Mouse (Mus musculus): ENCODE measurements around the gene Hmcn2.

The Hmcn2 gene

DNA sequence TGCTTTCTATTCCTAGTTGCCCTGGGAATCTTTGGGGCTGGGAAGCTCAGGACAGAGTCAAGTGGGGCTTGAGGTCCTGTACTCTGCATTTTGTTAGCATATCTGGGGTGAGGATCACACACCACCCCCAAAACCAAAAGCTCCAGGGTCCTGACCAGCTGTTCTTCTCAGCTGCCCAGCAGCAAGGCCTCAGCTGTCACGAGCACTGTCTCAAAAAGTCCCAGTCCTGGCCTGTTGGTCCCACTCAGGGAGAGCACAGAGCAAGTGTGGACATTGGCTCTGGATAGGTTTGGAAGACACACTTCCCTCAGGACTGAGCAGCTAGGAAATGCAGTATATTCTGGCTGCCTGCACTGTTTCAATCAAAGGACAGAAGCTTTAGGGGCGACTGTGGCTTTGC is 176.3 kb downstream of the Hmcn2 start:
- no peak for DNase-seq

DNA sequence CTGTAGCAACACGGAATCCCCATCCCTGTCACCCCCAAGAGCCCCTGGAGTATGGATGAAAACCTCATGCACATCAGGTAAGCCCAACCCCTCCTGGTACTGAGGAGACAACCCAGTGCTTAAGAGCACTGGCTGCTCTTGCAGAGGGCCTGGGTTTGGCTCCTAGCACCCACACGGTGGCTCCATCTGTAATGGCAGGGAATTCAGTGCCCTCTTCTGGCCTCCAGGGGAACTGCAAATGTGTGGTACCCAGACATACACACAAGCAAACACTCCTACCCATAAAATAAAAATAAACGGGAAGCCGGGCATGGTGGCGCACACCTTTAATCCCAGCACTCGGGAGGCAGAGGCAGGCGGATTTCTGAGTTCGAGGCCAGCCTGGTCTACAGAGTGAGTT is 178.1 kb downstream of the Hmcn2 start:
- no peak for DNase-seq

DNA sequence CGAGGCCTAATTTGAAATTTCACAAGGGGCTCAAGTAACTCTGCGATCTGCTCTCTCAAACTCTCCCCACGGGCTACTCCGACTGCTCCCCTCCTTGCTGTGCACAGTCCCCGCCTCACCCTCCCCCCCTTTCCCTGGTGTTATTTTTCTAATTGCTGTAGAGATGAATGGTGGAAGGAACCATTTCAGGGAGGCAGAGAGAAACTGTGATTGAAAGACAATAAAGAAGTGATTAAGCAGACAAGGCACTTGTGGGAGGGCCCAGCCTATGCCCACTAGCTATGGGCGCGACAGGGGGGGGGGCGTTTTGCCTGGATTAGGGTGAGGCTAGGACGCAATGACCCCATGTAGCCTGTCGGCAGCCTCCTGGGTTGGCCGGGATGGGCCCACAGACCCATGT is 179.0 kb downstream of the Hmcn2 start:
- no peak for DNase-seq

DNA sequence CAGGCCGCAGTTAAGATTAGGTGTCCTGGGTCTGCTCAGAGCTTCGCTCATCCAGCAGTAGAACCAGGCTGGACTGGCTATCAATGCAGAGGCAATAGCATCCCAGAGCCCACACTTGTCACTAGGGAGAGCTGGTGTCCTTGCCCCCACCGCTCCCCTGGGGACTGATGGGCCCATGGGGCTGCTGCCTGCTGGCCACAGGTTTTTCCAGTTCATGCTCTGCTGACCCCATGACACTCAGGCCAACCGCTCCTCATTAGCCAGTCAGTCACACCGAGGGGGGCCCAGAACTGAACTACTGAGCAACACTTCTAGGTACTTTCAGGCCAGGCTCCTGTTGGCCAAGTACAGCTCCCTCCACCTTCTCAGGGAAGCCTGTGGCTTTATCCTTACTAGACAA is 180.1 kb downstream of the Hmcn2 start:
- DNase-seq = no peak

DNA sequence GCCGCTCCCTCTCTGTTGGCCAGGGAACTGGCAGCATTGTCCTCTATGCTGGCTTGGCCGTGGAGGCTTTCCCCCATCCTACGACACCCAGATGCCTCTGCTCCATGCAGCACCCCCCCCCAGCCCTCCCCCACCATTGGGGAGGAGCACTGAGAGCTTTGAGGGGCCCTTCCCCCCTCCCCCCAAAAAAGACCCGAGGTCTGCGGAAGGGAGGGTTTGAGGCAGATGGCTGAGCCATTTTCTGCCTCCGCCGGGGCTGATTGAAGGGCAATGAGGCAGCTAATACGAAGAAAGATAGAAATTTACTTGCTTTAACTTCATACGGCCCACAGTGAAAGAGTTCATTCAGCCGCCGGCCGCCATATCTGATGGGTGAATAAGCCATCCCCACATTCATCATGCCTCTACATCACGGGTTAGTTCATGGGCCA is 180.8 kb downstream of the Hmcn2 start:
- no peak for DNase-seq

DNA sequence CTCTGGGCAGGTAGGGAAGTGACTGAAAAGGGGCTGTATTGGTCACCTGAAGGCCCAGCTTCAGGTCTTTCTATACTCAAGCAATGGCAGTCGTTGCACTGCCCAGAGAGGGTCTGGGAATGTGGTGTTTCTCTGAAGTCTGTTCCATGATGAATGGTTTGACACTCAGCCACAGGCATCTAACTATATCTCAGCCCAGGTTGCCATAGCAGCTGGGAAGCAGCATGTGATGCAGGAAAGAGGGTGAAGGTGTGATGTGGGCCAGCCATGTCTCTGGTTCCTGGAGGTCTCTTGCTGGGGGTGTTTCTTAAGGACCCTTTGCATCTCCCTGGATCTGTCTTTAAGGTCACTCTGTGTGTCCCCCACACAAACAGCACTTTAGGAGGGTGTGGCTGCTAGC is 181.9 kb downstream of the Hmcn2 start:
- DNase-seq = peak; percentile 15

DNA sequence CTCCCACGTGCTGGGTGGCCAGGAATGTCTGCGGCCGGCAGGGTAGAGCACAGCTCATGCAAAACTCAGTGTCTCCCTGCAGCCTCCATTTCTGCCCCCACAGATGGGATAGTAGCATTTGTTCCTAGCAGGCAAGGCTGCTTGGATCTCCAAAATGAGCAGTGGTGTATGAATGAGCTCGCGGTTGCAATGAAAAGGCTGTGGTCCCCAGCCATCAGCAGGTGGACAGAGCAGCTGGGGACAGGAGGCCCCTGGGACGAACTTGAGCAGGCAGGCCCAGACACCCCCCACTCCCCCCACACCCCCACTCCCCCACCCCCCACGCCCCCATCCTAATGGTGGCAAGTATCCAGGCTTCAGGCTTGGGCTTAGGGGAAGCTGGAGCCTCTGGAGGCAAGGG is 182.9 kb downstream of the Hmcn2 start:
- peak; percentile 16 for DNase-seq

DNA sequence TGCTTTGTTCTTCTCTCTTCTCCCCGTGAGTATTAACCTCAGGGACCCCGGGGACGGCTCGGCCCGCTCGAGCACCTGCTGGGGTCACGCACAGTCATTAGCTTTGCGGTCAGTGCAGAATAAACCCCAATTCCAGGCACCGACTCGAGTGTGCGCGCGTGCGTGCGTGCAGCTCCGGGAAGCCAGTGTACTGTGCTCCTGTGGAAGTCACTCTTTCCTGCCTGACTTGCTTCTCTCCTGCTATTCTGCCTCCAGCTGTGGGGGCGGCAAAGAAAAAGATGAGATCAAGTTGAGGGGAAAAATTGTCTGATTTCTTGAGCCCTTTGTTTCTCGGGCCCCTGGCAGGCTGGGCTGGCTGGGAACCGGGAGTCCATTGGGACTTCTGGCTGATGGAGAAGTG is 183.4 kb downstream of the Hmcn2 start:
- peak; percentile 48 for DNase-seq

DNA sequence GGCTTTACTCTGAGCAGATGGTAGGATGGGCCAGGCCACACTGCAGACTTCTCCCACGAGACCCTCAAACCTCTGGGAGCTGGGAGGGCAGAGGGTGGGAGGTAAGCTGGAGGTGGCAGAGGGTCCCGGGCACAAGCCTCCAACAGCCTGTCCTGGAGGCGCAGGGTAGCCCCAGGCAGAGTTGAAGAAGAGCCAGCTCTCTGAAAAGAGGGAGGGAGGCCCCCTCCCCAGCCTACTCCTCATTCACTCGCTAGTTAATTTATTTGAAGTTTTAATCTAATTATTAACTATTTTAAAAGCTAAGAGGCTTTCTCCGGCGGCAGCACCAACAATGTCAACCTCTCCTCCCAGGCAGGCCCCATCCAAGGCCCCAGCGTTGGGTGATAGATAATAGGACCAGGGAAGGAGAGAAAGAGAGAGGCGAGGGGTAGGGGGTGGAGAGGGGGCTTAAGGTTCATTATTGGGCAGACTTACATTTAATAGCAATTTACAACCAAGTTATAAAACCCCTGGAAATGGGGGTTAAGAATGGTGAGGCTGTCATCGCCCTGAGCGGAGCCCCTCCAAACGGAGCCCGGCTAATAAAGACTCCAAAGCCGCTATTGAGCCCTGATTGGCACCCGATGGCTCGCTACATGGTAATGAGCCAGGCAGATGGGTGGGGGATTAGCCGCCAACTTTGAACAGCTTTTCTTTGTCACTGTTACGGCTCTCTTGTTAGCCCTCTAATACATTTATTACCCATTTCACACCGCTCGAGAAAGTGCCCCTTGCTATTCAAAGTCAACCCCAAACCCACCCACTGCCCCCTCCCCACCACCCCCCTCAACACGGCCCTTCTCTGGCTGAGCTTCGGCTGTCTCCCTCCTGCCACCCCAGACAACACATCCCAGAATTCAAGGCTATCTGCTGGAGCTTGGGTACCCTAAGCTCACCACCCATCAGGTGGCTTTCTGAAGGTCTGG is 185.4 kb downstream of the Hmcn2 start:
- no peak for DNase-seq

DNA sequence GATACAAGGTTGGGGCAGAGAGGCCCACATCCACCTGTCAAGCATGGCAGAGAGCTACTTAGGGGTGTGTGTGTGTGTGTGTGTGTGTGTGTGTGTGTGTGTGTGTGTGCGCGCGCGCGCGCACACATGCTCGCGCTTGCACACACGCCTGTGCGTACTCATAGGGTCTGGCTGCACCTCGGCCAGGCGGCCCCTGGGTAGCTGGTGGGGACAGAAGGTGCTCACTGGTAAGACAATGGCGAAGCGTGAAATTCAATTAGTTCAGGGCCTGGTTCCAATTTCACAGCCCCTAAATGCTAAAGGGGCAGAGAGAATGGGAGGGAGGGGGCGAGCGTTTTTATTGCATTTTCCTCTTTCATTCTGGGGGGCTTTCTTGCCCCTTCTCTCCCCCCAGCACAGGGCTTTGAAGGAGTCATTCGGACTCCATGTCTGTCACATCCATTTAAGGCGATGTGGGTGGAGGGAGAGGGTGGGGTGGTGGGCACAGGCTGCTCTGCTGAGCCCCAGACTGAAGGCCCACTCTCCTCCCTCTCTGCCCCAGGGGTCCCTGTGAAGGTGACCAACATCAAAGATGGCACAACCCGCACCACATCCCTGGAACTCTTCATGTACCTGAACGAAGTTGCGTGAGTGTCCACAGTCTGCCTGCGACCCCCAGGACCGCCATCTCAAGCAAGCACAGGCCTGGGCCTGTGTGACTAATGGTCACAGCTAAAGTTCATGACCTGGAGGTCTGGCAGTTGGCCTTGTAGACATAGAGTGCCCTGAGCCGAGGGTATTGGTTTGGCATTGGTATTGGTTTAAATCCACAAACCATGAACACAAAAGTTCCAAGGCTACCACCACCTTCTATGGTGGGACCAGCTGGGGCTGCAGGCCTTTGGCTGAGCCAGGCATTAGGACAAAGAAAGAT is 186.3 kb downstream of the Hmcn2 start:
- no peak for DNase-seq

DNA sequence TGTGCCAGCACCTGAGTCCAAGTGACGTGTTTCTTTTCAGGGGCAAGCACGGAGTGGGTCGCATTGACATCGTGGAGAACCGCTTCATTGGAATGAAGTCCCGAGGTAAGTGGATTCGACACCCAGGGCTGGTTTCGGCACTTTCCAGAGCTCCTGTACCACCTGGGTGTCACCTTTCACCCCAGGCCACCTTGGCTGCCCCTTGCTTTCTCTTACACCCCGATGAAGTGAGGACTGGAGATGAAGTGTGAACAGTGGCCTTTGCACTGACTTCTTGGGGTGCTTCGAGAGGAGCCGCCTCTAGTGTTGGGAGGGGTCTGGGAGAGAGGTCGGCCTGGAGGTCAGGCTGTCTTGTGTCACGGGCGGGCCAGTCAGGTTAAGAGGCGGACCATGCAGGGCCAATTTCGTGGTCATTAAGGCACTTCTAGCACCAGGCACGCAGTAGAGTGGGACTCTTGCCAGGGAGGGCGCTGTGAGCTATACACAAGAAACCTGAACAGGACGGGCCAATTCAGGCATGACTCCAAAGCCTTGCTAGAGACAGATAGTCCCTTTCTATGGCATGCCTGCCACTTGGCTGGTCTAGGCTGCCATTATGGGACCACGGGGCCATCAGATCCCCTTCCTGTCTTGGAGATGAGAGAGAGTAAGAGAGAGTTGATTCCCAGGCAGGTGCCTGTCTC is 187.4 kb downstream of the Hmcn2 start:
- no peak for DNase-seq

DNA sequence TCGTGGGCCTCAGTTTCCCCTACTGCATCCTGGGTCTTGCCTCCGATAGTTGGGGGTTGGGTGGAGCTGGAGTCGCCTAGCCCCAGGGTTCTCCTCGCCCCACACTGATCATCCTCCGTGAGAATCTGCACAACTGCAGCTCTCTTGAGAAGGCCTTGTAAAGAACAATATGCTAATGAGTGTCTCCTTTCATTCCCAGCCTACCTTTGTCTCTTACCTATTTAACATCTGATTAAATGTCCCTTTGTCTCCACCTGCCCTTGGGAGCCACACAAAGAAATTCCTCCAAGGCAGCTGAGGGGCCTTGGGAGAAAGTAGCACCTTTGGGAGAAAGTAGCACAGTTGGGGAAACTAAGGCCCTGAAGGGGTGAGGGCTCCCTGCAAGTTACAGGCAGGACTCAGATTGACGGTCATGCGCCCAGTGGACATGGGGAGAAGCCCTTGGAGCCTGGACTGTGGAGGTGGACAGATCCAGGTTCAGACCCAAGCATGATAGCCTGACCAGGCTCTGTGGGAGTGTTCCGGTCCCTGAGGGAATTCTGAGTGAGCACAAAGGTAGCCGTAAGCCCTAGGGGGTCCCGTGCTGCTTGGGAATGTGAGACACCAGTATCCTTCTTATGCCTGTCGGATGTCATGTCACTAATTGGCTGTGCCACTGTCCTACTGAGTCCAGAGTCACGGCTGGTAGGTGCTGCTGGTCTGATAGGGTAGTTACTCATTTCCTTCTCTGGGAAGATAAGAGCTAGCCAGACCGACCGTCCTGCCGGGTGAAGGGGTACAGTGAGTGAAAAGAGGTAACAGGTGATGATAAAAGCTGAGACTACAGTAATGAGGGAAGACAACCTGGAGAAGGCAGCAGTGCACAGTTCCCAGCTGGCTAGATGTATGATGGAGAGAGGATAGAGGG is 188.7 kb downstream of the Hmcn2 start:
- DNase-seq = no peak

DNA sequence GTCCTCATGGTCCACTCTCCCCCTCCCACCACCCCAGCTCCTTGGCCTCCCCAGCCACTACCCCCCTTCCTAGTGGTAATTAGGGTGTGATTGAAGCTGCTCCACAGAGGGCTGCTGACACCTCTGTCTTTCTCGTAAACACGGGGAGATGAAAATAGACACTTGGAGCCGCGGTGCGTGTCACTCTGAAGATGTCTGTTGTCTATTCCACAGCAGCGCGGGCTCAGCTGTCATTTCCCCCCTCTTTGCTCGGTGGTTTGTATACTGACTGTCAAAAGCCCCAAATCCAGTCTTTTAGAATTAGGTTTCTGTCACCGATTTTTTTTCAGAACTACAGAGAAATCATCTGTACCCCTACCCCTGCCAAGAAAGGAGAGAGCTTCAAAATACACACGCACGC is 191.3 kb downstream of the Hmcn2 start:
- DNase-seq = no peak

DNA sequence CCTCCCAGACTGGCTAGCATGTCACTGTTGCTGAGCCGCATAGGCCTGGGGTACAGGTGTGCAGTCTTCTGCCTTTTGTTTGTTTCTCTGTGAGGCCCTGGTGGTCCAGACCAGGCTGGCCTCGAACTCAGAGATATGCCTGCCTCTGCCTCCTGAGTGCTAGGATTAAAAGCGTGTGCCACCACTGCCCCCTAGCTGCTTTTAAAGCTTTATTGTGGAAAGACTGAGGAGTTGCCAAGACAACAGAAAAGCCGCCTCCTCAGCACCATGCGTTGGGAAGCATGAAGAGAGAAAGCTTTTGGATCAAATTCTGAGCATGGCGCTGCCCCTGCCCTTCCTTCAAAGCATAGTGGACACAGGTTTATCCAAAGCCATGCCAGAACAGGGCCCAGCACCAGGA is 194.6 kb downstream of the Hmcn2 start:
- no peak for DNase-seq
